Mouse (Mus musculus) ES-E14 (cell line): ENCODE measurements around the gene Il12rb1.

Experiments used
- CHD2 ChIP-seq: IDR thresholded peaks from 2 replicates; pipeline ENCODE4 v1.6.1; 2014; ENCODE audit warnings: mild to moderate bottlenecking, low read depth, low read length, inconsistent platforms
- MAFK ChIP-seq: IDR thresholded peaks from 2 replicates; pipeline ENCODE4 v1.6.1; 2014; ENCODE audit warnings: mild to moderate bottlenecking, low read depth, low read length, inconsistent platforms; ENCODE audit not compliant: insufficient read depth
- ZNF384 ChIP-seq: IDR thresholded peaks from 2 replicates; pipeline ENCODE4 v1.6.1; 2012; ENCODE audit warnings: low read depth, low read length, inconsistent platforms

- TF ChIP-seq MAFK (no peak), CHD2 (no peak), ZNF384 (no peak)
Measured at GRCm38 (mm10) chr8:70832371-70832770, 24.1 kb downstream of the Il12rb1 start.
